Mouse (Mus musculus) midbrain, embryonic 16.5 days (tissue): ENCODE data around the gene Sim1. TPM values are rescaled to one million over a fixed set of nuclear protein-coding genes. Genes with fewer than 3 reads are reported as not detected.

Experiments used
- ATAC-seq: fragments of 200-750 bp; cut with Nextera tagmentation; 2 replicates; pipeline ENCODE4 v1.8.0; 2017; ENCODE audit warnings: moderate TSS enrichment
- H3K27ac ChIP-seq: fragments of 300-500 bp; sonication (generic); 2 replicates; pipeline ENCODE4 v1.5.1; 2014; ENCODE audit warnings: mild to moderate bottlenecking, low read length, mixed read lengths
- H3K27me3 ChIP-seq: fragments of 300-500 bp; sonication (generic); 2 replicates; pipeline ENCODE4 v1.6.1; 2014; ENCODE audit warnings: low read depth, low read length, mixed read lengths; ENCODE audit not compliant: control insufficient read depth, insufficient read depth
- H3K36me3 ChIP-seq: fragments of 300-500 bp; sonication (generic); 2 replicates; pipeline ENCODE4 v1.6.1; 2014; ENCODE audit warnings: mild to moderate bottlenecking, low read length, moderate library complexity, mixed read lengths; ENCODE audit not compliant: control insufficient read depth, insufficient read depth
- H3K4me1 ChIP-seq: fragments of 300-500 bp; sonication (generic); 2 replicates; pipeline ENCODE4 v1.6.1; 2014; ENCODE audit warnings: mild to moderate bottlenecking, low read length, mixed read lengths; ENCODE audit not compliant: control insufficient read depth, insufficient read depth
- H3K4me2 ChIP-seq: fragments of 300-500 bp; sonication (generic); 2 replicates; pipeline ENCODE4 v1.6.1; 2014; ENCODE audit warnings: mild to moderate bottlenecking, low read length, mixed read lengths
- H3K4me3 ChIP-seq: fragments of 300-500 bp; sonication (generic); 2 replicates; pipeline ENCODE4 v1.5.1; 2014; ENCODE audit warnings: low read depth, mild to moderate bottlenecking, low read length, moderate library complexity, mixed read lengths
- H3K9ac ChIP-seq: fragments of 300-500 bp; sonication (generic); 2 replicates; pipeline ENCODE4 v1.6.1; 2014; ENCODE audit warnings: low read depth, low read length, mixed read lengths
- H3K9me3 ChIP-seq: fragments of 300-500 bp; sonication (generic); replicated peaks from 2 replicates; pipeline ENCODE4 v1.6.1; 2014; ENCODE audit warnings: mild to moderate bottlenecking, low read length, mixed read lengths; ENCODE audit not compliant: control insufficient read depth, poor library complexity, severe bottlenecking
- WGBS: fragments of 180-500 bp; shearing (Covaris S2); extraction: QIAGEN DNeasy Blood & Tissue Kit; methylation state at CpG from one replicate; pipeline ENCODE4 v1.1.7; 2014; 5-methylcytosine and 5-hydroxymethylcytosine counted together
- polyA plus RNA-seq: library from polyadenylated mRNA; unstranded; fragments of >200 nt; fragmentation: Nextera tagmentation; extraction: Ambion mirVana; gene quantifications from 2 replicates; pipeline ENCODE4 v1.2.1, GENCODE M21; 2015

Sim1 gene
- polyA plus RNA-seq, 1 experiment from 2014 or later: 2.0 TPM

- H3K4me3 ChIP-seq: no peak overlapping the region
- no peaks in the 10 kb centered on the region; the same call in 1 of the 2 replicates for H3K27me3 ChIP-seq
- H3K4me2 ChIP-seq: peak overlapping the region; percentile 27
- peaks cover 12% of the 10 kb centered on the region for H3K4me1 ChIP-seq
- H3K27ac ChIP-seq: no peak overlapping the region
- peak; percentile 73 for ATAC-seq
- no peaks in the 10 kb centered on the region for H3K36me3 ChIP-seq
- H3K9me3 ChIP-seq: no peaks in the 10 kb centered on the region
- H3K9ac ChIP-seq: no peak overlapping the region
- 3% methylated on average over 8 of the region's 8 CpGs for WGBS
These were observed 117.0 kb downstream of the Sim1 start for GRCm38 (mm10) chr10:51011391-51012150.

DNA sequence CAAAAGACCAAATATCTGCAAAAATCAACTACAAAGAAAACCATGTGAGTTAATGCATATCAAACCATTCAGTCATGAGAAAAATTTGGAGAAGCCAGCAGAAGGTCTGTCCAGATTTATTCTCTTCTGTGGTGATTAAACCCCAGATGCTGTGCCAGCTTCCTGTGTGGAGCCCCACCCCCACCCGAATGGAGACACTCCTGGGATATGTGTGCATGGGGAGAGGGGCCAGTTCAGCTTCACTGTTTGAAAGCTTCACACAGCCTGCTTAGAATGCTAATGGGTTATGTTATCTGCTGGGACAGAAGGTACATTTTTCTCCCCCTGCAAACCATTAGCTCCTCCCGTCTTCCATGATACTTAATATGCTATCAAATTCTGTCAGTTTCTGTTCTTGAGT, 120.3 kb downstream of the Sim1 start:
- H3K27ac ChIP-seq: no peak overlapping the region
- ATAC-seq: no peak
- H3K36me3 ChIP-seq: no peaks in the 10 kb centered on the region
- H3K9me3 ChIP-seq: no peaks in the 10 kb centered on the region
- no peak overlapping the region for H3K9ac ChIP-seq
- H3K4me2 ChIP-seq: no peak overlapping the region
- WGBS: 13% methylated on average over 2 of the region's 2 CpGs
- peaks cover 10% of the 10 kb centered on the region for H3K4me1 ChIP-seq
- no peaks in the 10 kb centered on the region for H3K27me3 ChIP-seq
- H3K4me3 ChIP-seq: no peak overlapping the region

- Histone ChIP-seq H3K4me2 (no peak overlapping the region), H3K27ac (no peak overlapping the region), H3K27me3 (no peaks in the 10 kb centered on the region), H3K9me3 (no peaks in the 10 kb centered on the region), H3K4me1 (peaks cover 10% of the 10 kb centered on the region), H3K4me3 (no peak overlapping the region), H3K36me3 (no peaks in the 10 kb centered on the region), H3K9ac (no peak overlapping the region)
- 46% methylated on average over 1 of the region's 1 CpGs for WGBS
- ATAC-seq: no peak
These were observed 120.8 kb downstream of the Sim1 start for GRCm38 (mm10) chr10:51015362-51015761.

DNA sequence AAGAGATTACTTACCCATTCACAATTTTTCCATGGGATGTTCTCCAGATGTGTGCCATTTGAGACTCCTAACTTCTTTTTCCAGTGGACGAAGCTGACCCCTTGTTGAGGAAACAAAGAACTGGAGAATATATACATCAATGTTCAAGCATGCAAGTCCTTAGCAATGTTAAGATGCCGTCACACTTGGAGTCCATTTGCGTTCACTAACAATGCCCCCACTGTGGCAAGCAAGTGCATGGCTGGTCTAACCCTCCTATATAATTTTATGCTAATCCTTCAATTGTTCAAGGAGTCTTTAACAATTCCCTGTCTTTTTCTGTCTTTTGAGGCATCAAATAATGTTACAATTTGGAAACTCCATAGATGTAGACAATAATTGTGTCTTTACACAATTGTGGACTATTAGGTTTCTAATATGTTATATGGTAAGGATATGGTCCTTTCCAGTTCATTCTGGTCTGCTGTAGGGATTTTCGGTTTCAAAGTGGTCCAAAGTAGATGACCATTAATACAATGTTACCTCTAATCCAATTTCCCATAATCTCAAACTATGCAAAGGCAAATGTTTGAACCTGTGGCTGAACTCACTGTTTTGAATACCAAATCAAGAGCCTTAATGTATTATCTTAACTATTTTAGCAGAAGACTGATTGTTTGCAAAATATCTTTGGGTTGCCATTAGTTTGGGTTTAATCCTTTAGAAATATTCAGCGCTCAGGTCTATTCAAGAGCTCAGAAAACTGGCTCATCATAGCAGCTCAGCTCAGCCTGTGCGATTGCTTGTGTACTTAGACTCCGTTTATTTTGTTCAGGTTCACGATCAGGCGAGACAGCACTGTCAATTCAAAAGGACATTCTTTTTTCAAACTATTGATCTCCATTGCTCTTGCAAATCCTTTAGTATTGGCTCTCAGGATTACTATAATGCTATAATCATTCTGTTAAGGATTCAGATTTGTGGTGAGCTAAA, 129.0 kb downstream of the Sim1 start:
- Histone ChIP-seq H3K4me3 (no peak overlapping the region), H3K9ac (no peak overlapping the region), H3K4me1 (no peaks in the 10 kb centered on the region), H3K27ac (no peak overlapping the region), H3K27me3 (no peaks in the 10 kb centered on the region), H3K9me3 (no peaks in the 10 kb centered on the region), H3K36me3 (no peaks in the 10 kb centered on the region), H3K4me2 (no peak overlapping the region)
- 18% methylated on average over 9 of the region's 9 CpGs for WGBS
- no peak for ATAC-seq
